Mouse (Mus musculus) embryonic fibroblast, embryonic 13.5 days (primary cell): ENCODE measurements around the gene 4933402J07Rik.

ENCODE experiments used
- CTCF ChIP-seq: IDR thresholded peaks from 2 replicates; pipeline ENCODE4 v1.5.1; 2011; ENCODE audit warnings: mild to moderate bottlenecking, control low read depth, low read length, moderate library complexity, borderline replicate concordance; ENCODE audit not compliant: insufficient read depth
- POLR2A ChIP-seq: IDR thresholded peaks from 2 replicates; pipeline ENCODE4 v1.6.1; 2011; ENCODE audit warnings: low read depth, mild to moderate bottlenecking, control low read depth, low read length, moderate library complexity

- TF ChIP-seq CTCF (no peak), POLR2A (no peak)
These were observed 45.5 kb downstream of the 4933402J07Rik start for GRCm38 (mm10) chr8:87609110-87609509.
